Mouse (Mus musculus) adrenal gland, postnatal 0 days (tissue): ENCODE data around the gene Mis12. TPM values are rescaled to one million over a fixed set of nuclear protein-coding genes. Genes with fewer than 3 reads are reported as not detected.

Experiments
- polyA plus RNA-seq: library from polyadenylated mRNA; unstranded; fragments of >200 nt; fragmentation: Nextera tagmentation; extraction: Ambion mirVana; gene quantifications from 2 replicates; pipeline ENCODE4 v1.2.1, GENCODE M21; 2015

The Mis12 gene
- polyA plus RNA-seq, result 13.4 and 19.6 TPM in 2 replicates

DNA sequence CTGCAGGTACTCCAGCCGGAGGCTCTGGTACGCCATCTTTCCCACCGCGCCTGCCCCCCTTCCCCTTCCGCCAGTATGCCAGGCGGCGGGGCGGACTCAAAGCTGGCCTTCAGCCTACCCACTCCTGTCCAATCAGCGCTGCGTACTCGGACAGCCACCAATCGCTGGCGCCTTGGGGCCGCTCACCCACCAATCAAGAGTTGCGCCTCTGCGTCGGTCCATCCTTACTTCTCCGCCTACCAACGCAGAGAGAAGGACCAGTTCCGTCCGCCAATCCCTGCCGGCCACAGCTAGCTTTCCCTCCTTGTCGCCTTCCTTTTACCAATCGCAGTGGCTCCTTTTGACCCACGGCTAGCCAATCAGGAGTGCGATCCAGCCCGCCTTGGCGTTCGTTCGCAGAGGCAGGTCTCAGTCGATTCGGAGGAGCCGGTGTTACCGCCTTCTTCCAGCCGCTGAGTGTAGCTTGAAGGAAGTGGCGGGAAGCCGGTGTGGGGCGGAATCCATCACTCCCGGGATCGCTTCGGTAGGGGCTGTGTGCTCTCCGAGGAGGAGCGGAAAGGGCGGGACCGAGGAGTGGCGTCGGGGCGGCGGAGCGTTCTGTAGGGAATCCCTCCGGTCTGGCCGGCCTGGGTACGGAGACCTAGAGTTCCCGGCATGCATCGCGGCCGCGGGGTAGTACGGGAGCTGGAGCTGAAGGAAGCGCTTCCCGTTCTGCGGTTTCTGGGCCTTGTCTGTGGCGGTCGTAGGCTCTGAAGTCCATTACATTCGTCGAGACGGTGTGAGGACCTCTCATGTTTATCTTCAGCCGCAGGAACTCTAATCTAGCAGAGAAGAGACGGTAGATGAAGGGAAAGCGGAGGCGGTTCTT is at the start of gene Mis12, which contains the start of gene Derl2:
Mis12 (plus strand) TSS at position 411 of the 868 bp plus-strand sequence.
Derl2 (minus strand) TSS at position 641 of the 868 bp plus-strand sequence.

DNA sequence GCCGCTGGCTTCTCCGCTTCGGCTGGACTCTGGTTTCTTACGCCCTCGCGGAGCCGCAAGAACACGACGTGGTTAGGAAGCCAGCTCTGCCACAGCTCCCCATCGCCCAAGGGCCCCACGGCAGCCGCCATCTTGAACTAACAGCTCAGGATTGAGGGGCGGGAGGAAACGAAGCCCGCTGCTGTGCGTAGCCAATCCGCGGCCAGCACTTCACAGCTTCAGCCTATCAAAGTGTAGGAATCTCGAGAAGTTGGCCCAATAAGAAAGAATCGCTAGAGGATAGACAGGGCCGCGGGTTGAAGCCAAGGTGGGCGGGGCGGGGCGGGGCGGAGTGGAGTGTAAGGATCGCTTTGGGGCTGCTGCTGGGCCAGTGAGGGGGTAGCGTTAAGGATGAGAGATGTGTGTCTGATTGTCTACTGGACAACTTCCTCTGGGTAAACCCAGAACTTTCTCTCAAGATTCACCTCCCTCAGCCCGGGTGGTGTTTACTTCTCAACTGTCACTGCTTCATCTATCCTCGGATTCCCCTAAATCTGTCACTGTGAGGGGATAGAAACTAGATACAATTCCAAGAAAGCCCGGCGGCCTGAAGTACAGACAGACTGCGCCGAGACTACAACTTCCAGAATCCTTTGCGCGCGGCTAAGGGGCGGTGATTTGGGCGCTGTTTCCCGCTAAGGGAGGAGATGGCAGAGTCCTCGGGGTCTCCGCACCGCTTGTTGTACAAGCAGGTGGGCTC is 49.4 kb upstream of the Mis12 start, which contains the start of the genes Nup88 and Rpain:
Nup88 (minus strand) TSS at position 153 of the 739 bp plus-strand sequence.
Rpain (plus strand) TSS at position 393 of the 739 bp plus-strand sequence.

DNA sequence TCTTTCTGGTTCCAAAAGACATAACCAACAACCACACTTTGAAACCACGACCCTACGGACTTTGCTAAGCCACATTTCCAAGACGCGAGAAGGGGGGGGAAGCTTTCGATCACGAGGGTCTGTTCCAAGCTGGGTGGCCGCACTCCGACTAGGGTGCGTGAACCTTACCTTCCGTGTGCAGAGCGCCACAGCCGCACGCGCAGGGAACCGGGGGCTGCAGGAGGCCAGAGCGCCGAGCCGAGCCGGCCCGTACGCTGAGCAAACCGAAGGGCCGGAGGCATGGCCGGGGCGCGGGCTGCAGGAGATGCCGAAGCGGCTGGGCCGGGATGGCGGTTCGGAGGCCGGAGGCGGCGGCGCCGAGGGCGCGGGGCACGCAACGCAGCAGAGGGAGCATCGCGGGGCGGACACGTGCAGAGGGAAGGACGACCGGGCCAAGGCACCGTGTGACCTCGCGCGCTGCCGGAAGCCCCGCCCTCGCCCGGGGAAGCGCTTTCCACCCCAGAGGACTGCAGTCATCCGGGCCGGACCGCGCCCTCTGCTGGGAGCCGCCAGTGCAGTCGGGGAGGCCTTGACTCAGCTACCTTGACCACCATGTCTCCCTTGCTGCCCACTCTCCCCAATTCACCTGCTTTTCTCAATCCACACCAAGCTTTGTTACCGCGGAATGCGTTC is 36.7 kb upstream of the Mis12 start, which contains the start of gene C1qbp:
C1qbp (minus strand) TSS at position 470 of the 672 bp plus-strand sequence.

DNA sequence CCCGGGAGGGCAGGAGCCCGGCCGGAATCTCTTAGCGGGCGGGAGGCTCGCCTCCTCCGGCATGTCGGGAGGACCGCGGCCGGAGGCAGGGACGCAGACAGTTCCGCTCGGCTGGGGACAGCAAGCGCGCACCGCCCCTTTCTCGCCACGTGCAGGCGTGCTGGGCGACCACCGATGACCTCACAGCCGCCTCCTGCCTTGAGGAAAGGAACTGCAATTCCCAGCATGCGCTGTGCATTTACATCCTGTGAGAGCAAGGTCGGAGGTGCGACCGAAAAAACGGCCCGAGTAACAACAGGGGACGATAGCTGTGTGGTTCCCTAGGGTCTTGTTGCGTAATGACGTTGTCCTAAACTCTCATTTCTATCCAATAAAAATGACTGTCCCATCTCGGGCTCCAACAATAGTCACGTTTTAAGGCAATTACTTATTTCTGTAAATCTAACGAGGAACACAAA is 15.1 kb upstream of the Mis12 start, which contains the start of gene Dhx33:
Dhx33 (minus strand) TSS at position 122 of the 458 bp plus-strand sequence.

DNA sequence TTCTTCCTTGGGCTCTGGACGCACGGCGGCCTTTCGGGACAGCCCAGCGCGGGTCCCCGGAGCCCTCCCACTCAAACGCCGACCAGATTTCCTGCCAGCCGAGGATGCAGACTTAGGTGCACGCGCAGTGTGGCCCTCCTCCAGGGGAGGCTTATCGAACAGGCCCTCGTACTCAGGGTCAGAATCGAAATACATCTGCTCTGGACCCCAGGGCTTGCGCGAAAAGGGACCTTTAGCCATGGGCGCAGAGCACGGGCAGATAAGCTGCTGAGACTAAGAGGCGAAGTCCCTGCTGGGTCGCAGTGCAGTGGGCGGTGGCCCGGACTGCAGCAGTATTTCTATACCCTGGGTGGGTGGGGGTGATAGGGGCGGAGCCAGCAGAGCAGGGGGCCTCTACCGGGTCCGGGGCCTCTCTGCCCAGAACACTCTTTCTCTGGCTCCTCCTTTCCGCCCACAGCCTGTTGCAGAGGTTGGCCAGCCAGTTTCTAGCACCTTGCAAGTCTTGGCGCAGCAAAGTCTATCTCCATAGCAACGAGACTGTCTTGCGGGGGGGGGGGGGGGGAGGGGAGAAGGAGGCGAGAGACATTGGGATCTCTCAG is 13.9 kb downstream of the Mis12 start, which contains the start of gene 6330403K07Rik:
6330403K07Rik (minus strand) TSS at position 351 of the 599 bp plus-strand sequence.

Other genes with a start within 250 kb of the Mis12 start
- gene Scimp, start 207.0 kb upstream of the Mis12 start, polyA plus RNA-seq, result 0.41 and 0.43 TPM in 2 replicates
- 39.8 and 75.7 TPM in 2 replicates for gene Rabep1, start 174.8 kb upstream of the Mis12 start, polyA plus RNA-seq
- 58.8 and 75.3 TPM in 2 replicates for gene Nup88, start 49.6 kb upstream of the Mis12 start, polyA plus RNA-seq
- gene Rpain, start 49.4 kb upstream of the Mis12 start, polyA plus RNA-seq, result 75.0 and 94.4 TPM in 2 replicates
- 140 and 216 TPM in 2 replicates for gene C1qbp, start 36.6 kb upstream of the Mis12 start, polyA plus RNA-seq
- 5.4 and 8.7 TPM in 2 replicates for gene Dhx33, start 15.2 kb upstream of the Mis12 start, polyA plus RNA-seq
- gene Derl2, start 230 bp downstream of the Mis12 start, polyA plus RNA-seq, result 89.6 and 99.1 TPM in 2 replicates
- 57.9 and 149 TPM in 2 replicates for gene 6330403K07Rik, start 13.9 kb downstream of the Mis12 start, polyA plus RNA-seq
- gene Nlrp1a, start 125.1 kb downstream of the Mis12 start, polyA plus RNA-seq, result 0.04 and 0.05 TPM in 2 replicates
- gene Nlrp1b, start 211.1 kb downstream of the Mis12 start, polyA plus RNA-seq, result 0.07 and 0.09 TPM in 2 replicates